Mouse (Mus musculus) bone marrow macrophage, adult 2 months (primary cell): ENCODE results near the gene Gm5105.

Source experiments
- CTCF ChIP-seq: IDR thresholded peaks from 2 replicates; pipeline ENCODE4 v1.5.1; 2012; ENCODE audit warnings: low read depth, mild to moderate bottlenecking, low read length, moderate library complexity
- POLR2A ChIP-seq: IDR thresholded peaks from 2 replicates; pipeline ENCODE4 v1.6.1; 2012; ENCODE audit warnings: mild to moderate bottlenecking, low read depth, low read length, borderline replicate concordance

GRCm38 (mm10) chr3:138053969-138054368 lies 13.2 kb downstream of the Gm5105 start:
- TF ChIP-seq CTCF, result no peak
- TF ChIP-seq POLR2A, result no peak
